Mouse (Mus musculus) lung, adult 18-20 months (tissue): ENCODE data around the gene Sptb.

Experiments used
- DNase-seq, 2 experiments: peaks; one replicate each; pipeline ENCODE4 v3.0.0; 2022; ENCODE audit warnings: mixed read lengths in 2 of 2

Gene Sptb

DNA sequence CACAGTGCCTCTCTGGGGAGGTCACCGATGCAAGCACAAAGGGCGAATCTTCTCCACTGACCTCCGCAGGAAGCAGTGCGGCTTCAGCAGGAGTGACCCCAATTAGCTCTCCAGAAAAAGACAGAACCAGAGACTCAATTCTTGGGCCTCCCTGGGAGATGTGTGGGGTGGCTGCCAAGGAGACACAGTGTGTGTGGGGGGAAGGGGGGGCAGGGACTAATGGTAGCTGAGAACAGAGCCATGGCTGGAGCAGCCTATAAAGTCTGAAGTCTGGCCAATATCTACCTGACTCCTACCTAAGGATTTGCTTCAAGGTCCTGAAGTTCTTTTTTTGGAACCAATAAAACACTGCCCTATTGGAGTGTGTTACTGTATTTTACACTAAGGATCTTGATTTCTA, 105.8 kb downstream of the Sptb start:
- DNase-seq = no peak

DNA sequence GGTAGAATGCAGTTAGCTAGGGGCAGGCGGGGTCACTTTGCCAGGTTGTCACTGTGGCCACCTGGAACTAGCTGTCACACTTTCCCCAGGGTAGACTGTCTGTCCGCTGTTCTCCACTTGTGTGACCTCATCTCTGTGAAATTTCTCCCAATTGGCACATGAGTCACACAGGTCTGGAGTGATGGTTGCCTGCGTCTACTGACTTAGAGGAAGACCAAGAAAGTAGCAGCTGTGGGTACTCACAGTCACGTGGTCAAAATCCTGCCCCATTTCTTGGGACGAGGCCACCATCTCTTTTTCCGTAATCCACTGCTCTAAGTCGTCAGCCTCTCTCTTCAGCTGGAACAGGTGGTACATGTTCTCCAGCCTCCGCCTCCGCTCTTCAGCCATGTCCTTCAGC, 106.6 kb downstream of the Sptb start:
- DNase-seq = no peak

- DNase-seq = no peak
These were observed 112.0 kb downstream of the Sptb start for GRCm38 (mm10) chr12:76598196-76598928.

DNA sequence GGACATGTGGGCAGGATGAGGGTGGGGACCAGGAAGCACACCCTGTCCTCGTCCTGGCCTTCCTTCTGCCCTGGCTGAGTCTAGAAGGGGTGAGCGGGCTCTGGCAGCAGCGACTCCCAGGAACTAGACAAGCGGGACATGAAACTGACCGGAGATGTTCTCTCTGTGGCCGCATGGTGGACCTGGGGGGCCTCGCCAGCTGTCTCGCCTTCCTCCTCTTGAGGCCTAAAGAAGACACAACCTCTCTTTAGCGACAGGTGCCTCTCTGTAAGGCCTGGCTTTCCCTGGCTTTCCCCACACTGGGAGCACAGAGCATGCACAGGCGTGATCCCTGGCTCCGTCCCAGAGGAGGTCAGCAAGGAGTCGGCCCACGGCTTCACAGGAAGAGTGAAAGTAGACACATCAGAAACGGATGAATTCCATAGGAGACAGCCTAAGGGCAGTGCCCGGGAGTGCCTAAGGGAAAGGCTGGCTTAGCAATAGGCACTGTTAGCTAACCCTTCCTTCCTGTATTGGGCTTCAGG, 112.7 kb downstream of the Sptb start:
- DNase-seq = no peak

DNA sequence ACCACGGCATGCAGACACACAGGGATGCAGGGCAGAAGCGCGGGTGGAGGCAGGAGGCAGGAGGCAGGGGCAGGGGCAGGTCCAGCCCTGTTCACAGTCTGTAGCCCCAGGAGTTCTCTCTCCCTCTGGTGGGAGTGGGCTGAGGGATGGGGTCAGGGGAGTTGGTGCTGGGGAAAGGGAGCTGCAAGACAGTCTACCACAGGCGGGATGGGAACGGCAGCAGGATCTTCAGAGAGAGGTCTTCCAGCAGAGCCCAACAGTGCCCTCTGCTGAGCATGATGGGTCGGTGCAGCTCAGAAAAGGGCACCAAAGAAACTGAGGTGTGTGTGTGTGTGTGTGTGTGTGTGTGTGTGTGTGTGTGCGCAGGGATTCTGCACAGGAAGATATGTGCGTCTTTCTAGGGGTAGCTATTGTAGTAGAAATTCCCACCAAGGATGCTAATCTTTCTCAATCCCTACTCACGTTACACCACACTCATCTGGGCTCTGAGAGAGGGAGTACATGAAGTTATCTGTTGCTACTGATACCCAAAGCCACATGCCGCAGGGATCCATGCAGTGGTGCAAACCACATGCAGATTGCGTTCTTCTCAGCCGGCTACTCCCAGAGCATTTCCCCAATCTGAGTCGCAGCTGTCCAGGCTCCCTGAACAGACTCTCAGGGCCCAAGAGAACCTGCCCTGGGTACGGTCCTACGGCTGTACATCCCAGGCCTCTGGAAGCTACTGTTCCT, 113.9 kb downstream of the Sptb start:
- peak; percentile 60 to 62 for DNase-seq

DNA sequence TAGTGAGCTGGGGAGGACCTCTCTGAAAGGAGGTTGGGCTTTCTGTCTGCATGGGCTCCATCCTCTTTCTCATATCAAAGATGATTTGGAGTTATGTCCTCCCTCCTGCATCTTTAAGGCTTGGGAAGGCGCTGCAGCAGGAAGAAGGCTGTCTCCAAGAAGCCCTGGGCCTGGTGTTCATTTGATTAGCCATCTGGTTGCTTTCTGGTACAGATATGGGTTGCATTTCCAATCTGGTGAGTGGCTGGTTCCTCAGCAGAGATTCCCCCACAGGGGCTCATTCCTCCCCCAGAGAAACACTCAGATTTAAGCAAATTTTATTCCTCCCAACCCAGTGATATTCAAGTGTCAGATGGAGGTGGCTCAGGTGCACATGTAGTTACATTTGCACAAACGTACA, 114.5 kb downstream of the Sptb start:
- no peak for DNase-seq

DNA sequence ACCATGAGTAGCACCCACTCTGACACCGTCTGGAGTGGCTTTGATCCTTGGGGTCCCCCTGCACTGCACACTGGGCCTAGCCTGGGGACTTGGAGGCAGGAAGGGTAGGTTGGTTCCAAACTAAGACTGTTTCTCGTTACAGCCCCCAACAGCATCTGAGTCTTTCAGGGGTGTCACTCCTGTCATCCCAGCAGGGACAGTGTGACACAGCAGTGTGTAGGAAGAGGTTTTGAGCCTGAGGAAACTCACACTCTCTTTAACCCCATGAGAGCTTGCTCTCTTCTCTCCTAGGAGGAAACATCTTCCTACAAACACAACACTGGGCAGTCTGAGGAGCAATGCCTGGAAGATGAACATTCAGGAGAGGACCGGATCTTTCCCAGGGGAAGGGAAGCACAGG, 115.8 kb downstream of the Sptb start:
- DNase-seq = no peak

DNA sequence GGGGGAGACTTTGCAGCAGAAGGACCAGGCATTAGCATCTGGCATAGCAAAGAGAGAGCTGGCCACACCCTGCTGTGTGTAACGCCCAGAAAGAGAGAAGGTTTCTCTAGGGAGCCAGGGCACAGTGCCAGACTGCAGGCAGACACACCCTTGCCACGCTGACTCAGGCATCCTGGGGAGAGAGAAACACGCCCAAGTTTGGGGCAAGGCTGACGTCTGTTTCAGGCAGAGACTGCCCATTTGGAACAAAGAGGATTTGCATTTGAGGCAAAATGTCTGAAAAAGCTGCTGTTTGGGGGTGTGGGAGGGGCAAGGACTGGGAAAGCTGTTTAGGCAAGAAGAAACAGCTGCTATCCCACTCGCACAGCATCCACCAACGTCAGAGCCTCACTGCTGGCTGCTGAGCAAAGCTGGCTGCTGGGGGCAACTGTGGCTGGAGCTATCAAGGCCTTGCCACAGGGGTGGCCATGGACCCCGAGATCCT, 116.5 kb downstream of the Sptb start:
- DNase-seq = peak; percentile 81 to 82

DNA sequence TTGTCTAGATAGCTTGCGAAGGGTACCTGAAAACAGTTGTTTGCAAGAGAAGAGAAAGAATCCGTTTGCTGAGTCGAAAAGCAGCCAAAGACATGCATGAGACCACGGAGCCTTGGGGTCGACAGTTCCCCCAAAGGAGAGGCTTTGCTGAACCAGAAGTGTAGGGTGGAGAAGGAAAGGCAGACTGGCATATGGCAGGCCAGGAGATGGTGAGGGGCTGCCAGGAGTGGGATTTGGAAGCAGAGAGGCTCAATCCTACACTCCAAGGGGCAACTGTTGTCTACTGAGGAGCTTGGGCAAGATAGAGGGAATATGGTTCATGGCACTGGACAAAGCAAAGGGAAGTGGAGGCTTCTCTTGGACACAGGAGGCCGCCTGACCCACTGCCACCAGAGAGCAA, 117.1 kb downstream of the Sptb start:
- DNase-seq = no peak

DNA sequence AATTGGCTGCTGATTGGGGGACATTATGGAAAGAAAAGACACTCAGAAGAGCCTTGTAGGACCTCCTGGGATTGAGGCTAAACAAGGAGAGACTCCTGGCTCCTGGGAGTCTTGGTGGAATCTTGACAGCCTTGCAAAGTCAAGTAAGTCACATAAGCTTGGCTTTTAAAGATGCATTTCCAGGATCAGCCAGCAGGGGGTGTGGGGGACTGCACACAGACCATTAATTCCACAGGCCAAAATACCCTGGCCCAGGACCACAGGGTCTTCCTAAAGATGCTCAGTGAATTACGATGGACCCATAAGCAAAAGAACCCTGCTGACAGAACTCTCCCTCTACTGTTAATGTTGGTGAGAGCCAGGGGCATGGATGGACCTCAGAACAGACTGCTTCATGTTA, 118.1 kb downstream of the Sptb start:
- DNase-seq = no peak

- DNase-seq = no peak
These were observed 119.3 kb downstream of the Sptb start for GRCm38 (mm10) chr12:76591037-76591436.

DNA sequence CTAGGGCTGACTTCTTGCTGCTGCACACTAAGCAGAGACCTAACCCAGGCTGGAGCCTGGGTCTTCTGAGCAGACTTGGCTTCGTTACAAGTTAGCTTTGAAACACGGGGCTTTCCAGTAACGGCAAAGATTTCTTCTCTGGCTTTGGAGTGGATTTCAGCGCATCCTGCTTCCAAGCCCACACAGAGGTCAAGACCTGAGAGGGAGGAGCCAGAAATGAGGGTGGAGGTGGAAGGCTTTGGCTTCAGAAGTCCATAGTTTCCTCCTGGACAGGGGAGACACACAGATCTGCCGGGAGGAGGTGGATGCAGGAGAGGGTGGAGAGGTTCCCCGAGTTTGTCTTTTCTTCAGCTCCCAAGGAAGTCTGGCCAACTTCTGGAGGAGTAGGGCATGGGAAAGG, 120.8 kb downstream of the Sptb start:
- DNase-seq = no peak

GRCm38 (mm10) chr12:76587357-76587756, 123.0 kb downstream of the Sptb start:
- DNase-seq = no peak

- DNase-seq = no peak
These were observed 125.3 kb downstream of the Sptb start for GRCm38 (mm10) chr12:76585028-76585427.

DNA sequence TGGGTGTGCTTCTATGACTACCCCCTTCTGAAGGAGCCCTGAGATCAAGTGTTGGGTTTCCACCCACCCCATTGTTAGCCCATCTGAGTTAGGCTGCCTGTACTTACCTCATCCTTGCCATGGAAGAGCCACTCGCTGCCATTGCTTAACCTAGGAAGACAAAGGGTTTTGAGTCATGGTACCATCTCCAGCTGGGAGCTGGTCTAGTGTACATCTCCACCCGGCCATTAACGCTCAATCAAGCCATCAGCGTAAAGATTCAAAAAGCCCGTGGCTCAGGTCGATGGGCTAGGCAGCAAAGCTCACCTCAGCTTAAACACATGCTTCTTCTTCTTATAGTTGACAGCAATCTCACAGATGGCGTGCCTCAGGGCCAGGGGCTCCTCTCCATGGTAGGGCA, 126.9 kb downstream of the Sptb start:
- DNase-seq = no peak

GRCm38 (mm10) chr12:76582841-76583240, 127.5 kb downstream of the Sptb start:
- DNase-seq = no peak

DNA sequence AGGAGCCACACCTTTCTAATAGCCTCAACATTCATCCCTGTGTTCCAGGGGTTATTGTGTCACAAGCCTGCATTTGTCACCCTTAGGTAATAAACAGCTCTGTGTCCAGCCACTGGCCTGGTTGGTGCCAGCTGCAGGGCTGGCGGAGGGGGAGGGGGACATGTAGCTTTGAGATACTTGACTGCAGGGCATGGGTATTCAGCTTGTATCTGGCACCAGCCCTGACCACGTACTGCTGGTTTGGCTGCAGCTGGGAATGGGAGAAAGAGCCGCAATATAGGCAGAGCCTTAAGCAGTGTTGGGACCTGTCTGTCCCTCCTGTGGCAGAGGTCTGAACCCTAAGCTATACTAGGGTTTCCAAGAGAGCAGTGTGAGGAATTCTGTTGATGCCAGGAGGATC, 128.2 kb downstream of the Sptb start:
- no peak for DNase-seq

DNA sequence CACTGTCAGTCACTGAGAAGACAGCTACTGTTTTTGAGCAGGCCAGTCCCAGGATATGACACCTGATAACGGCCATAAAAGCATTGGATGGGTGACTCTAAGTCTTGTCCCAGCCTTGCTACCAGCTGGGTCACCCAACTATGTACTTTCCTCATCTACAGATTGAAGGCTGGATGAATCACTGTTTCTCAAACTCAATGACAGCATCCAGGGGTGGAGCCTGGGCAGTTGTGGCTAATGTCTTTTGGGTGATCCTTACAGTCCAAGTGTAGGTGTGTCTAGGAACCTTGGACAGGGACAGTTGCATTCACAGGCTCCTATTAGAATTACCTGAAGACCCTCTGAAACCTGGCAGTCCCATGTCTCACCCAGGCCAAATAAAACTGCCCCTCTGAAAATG, 130.5 kb downstream of the Sptb start:
- DNase-seq = no peak

GRCm38 (mm10) chr12:76578465-76578864, 131.9 kb downstream of the Sptb start:
- no peak for DNase-seq

GRCm38 (mm10) chr12:76577858-76578257, 132.5 kb downstream of the Sptb start:
- DNase-seq = peak in 1 of 2 experiments; percentile 23

DNA sequence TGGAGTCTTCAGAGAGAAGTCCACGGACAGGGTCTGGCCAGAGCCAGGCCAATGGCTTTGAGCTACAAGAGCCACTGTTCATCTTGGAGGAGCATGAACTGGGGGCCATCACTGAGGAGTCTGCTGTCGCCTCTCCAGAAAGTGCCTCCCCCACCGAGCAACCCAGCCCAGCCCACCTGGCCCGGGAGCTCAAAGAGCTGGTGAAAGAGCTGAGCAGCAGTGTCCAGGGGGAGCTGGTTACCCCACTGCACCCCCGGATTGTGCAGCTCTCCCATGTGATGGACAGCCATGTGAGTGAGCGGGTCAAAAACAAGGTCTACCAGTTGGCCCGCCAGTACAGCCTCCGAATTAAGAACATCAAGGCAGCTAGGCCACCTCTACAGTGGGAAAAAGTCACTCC, 133.5 kb downstream of the Sptb start:
- no peak for DNase-seq

- no peak for DNase-seq
These were observed 134.3 kb downstream of the Sptb start for GRCm38 (mm10) chr12:76576061-76576460.

GRCm38 (mm10) chr12:76574815-76575214, 135.5 kb downstream of the Sptb start:
- DNase-seq = no peak

- no peak for DNase-seq
These were observed 137.0 kb downstream of the Sptb start for GRCm38 (mm10) chr12:76573381-76573780.
